Mouse (Mus musculus) lung, postnatal 0 days (tissue): ENCODE data around the gene Entpd6. TPM values are rescaled to one million over a fixed set of nuclear protein-coding genes. Genes with fewer than 3 reads are reported as not detected.

Experiments used
- ATAC-seq: fragments of 200-750 bp; cut with Nextera tagmentation; 2 replicates; pipeline ENCODE4 v1.8.0; 2017; ENCODE audit warnings: moderate library complexity
- DNase-seq: peaks from one replicate; pipeline ENCODE4 v3.0.0-alpha.2; 2016; ENCODE audit warnings: low spot score
- H3K27ac ChIP-seq: fragments of 300-500 bp; sonication (generic); 2 replicates; pipeline ENCODE4 v1.5.1; 2014; ENCODE audit warnings: antibody characterized with exemption, mild to moderate bottlenecking, low read length, mixed read lengths
- H3K27me3 ChIP-seq: fragments of 300-500 bp; sonication (generic); replicated peaks from 2 replicates; pipeline ENCODE4 v1.6.1; 2014; ENCODE audit warnings: low read length, mixed read lengths; ENCODE audit not compliant: insufficient read depth
- H3K36me3 ChIP-seq: fragments of 300-500 bp; sonication (generic); 2 replicates; pipeline ENCODE4 v1.6.1; 2014; ENCODE audit warnings: low read length, mixed read lengths; ENCODE audit not compliant: insufficient read depth
- H3K4me1 ChIP-seq: fragments of 300-500 bp; sonication (generic); 2 replicates; pipeline ENCODE4 v1.6.1; 2014; ENCODE audit warnings: antibody characterized with exemption, low read depth, low read length, mixed read lengths; ENCODE audit not compliant: insufficient read depth
- H3K4me2 ChIP-seq: fragments of 300-500 bp; sonication (generic); replicated peaks from 2 replicates; pipeline ENCODE4 v1.6.1; 2014; ENCODE audit warnings: low read depth, mild to moderate bottlenecking, low read length, moderate library complexity, mixed read lengths
- H3K4me3 ChIP-seq: fragments of 300-500 bp; sonication (generic); 2 replicates; pipeline ENCODE4 v1.5.1; 2014; ENCODE audit warnings: low read depth, low read length
- H3K9ac ChIP-seq: fragments of 300-500 bp; sonication (generic); replicated peaks from 2 replicates; pipeline ENCODE4 v1.6.1; 2014; ENCODE audit warnings: low read depth, mild to moderate bottlenecking
- H3K9me3 ChIP-seq: fragments of 300-500 bp; sonication (generic); 2 replicates; pipeline ENCODE4 v1.6.1; 2016; ENCODE audit warnings: low read length, mixed read lengths
- CTCF ChIP-seq: IDR thresholded peaks from 2 replicates; pipeline ENCODE4 v1.5.1; 2016; ENCODE audit warnings: antibody characterized with exemption, mild to moderate bottlenecking
- EP300 ChIP-seq: IDR thresholded peaks from 2 replicates; pipeline ENCODE4 v1.6.1; 2016; ENCODE audit warnings: antibody characterized with exemption, mild to moderate bottlenecking, control low read depth
- WGBS: fragments of 180-500 bp; shearing (Covaris S2); extraction: QIAGEN DNeasy Blood & Tissue Kit; methylation state at CpG from one replicate; pipeline ENCODE4 v1.1.7; 2014; 5-methylcytosine and 5-hydroxymethylcytosine counted together
- polyA plus RNA-seq: library from polyadenylated mRNA; unstranded; fragments of >200 nt; fragmentation: Nextera tagmentation; extraction: Ambion mirVana; gene quantifications from 2 replicates; pipeline ENCODE4 v1.2.1, GENCODE M21; 2015

The Entpd6 gene
- polyA plus RNA-seq, 1 experiment from 2014 or later: 10.1 TPM

DNA sequence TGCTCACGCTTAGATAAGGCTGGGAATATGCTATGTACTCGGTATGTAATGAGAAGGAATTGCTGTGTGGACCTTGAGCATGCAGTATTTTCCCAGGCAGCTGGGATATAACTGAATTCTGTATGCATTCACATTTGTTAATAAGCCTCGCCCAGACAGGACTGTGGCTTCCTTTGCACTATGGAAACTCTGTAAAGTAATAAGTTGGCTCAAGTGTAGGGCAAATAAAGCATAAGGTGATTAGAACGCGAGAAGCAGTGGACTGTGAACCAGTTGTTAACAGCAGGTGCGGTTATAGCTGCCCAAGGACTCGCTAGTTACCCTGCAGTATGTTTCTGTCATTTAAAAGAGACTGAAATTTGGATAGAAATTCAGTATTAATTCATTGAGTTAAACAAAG is 49.2 kb downstream of the Entpd6 start:
- no peak overlapping the region for H3K4me3 ChIP-seq
- no peak for ATAC-seq
- no peak overlapping the region for H3K4me2 ChIP-seq
- TF ChIP-seq CTCF: no peak
- no peak for TF ChIP-seq EP300
- 0 out of 2 replicates have a peak, but pooled peaks cover 9% of the 10 kb centered on the region for H3K36me3 ChIP-seq
- no peaks in the 10 kb centered on the region for H3K9me3 ChIP-seq
- no peaks in the 10 kb centered on the region for H3K4me1 ChIP-seq
- WGBS: 66% methylated on average over 7 of the region's 7 CpGs
- no peak for DNase-seq
- no peak overlapping the region for H3K9ac ChIP-seq
- H3K27me3 ChIP-seq: no peaks in the 10 kb centered on the region
- no peak overlapping the region for H3K27ac ChIP-seq

DNA sequence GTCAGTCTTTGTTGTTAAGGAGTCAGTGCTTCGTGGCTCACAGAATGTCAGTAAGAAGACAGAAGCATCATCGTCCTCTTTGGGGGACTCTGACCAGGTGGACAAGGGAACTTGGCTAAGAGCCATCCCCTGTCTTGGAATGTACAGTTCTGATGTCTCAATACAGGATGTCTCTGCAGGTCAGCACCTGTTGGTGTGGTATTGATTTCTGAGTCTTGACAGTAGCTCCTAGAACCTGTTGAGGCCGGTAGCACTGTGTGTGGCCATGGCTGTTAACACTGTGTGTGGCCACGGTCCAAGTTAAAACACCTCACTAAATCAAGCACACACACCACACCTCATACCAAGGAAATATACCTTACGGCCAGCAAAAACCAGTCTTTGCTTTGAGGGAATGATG is 51.8 kb downstream of the Entpd6 start:
- H3K4me3 ChIP-seq: no peak overlapping the region
- ATAC-seq (0 out of 2 replicates have a peak, but pooled peaks have one; percentile 11), DNase-seq (no peak)
- WGBS: 81% methylated on average over 5 of the region's 5 CpGs
- H3K9ac ChIP-seq: no peak overlapping the region
- no peaks in the 10 kb centered on the region for H3K4me1 ChIP-seq
- no peaks in the 10 kb centered on the region for H3K27me3 ChIP-seq
- H3K27ac ChIP-seq: no peak overlapping the region
- H3K36me3 ChIP-seq: peaks cover 9% of the 10 kb centered on the region; the same call in 1 of the 2 replicates
- H3K4me2 ChIP-seq: no peak overlapping the region
- TF ChIP-seq CTCF (no peak), EP300 (no peak)
- H3K9me3 ChIP-seq: no peaks in the 10 kb centered on the region

- no peak overlapping the region for H3K4me3 ChIP-seq
- H3K9ac ChIP-seq: no peak overlapping the region
- H3K27ac ChIP-seq: no peak overlapping the region
- H3K4me1 ChIP-seq: no peaks in the 10 kb centered on the region
- 100% methylated on average over 1 of the region's 1 CpGs for WGBS
- ATAC-seq (no peak), DNase-seq (peak; percentile 35)
- TF ChIP-seq CTCF (peak; percentile 62), EP300 (no peak)
- no peaks in the 10 kb centered on the region for H3K27me3 ChIP-seq
- H3K9me3 ChIP-seq: no peaks in the 10 kb centered on the region
- no peak overlapping the region for H3K4me2 ChIP-seq
- H3K36me3 ChIP-seq: peaks cover 9% of the 10 kb centered on the region; the same call in 1 of the 2 replicates
Measured at GRCm38 (mm10) chr2:150803035-150803434, 54.2 kb downstream of the Entpd6 start.

- peaks cover 40% of the 10 kb centered on the region for H3K36me3 ChIP-seq
- H3K4me1 ChIP-seq: no peaks in the 10 kb centered on the region
- no peaks in the 10 kb centered on the region for H3K9me3 ChIP-seq
- WGBS: 85% methylated on average over 6 of the region's 6 CpGs
- H3K27ac ChIP-seq: no peak overlapping the region
- TF ChIP-seq EP300: no peak
- no peak for TF ChIP-seq CTCF
- H3K27me3 ChIP-seq: no peaks in the 10 kb centered on the region
- ATAC-seq: no peak
- H3K4me3 ChIP-seq: no peak overlapping the region
- H3K9ac ChIP-seq: no peak overlapping the region
- H3K4me2 ChIP-seq: no peak overlapping the region
- no peak for DNase-seq
Measured at GRCm38 (mm10) chr2:150808381-150808780, 59.5 kb downstream of the Entpd6 start.

DNA sequence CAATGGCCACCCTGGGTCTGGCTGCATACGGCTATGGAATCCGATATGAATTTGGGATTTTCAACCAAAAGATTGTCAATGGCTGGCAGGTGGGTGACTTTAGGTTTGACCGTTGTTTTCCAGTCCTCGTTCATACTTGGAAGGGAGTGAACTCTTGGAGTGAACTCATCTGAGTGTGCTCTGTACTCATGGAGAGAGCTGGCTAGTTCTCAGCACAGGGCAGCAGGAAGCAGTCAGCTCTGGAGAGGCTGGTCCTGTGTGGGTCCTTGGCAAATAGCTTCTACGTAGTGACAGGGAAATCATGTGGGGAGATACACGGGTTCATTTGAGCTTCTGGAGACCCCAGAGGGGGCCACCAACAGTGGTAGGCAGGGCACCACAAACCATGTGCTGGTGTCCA is 60.0 kb downstream of the Entpd6 start:
- Histone ChIP-seq H3K36me3 (peaks cover 44% of the 10 kb centered on the region), H3K27ac (no peak overlapping the region), H3K9me3 (no peaks in the 10 kb centered on the region), H3K4me3 (no peak overlapping the region), H3K4me1 (no peaks in the 10 kb centered on the region), H3K4me2 (no peak overlapping the region), H3K9ac (no peak overlapping the region), H3K27me3 (no peaks in the 10 kb centered on the region)
- DNase-seq (no peak), ATAC-seq (no peak)
- TF ChIP-seq EP300 (no peak), CTCF (no peak)
- 94% methylated on average over 6 of the region's 6 CpGs for WGBS

DNA sequence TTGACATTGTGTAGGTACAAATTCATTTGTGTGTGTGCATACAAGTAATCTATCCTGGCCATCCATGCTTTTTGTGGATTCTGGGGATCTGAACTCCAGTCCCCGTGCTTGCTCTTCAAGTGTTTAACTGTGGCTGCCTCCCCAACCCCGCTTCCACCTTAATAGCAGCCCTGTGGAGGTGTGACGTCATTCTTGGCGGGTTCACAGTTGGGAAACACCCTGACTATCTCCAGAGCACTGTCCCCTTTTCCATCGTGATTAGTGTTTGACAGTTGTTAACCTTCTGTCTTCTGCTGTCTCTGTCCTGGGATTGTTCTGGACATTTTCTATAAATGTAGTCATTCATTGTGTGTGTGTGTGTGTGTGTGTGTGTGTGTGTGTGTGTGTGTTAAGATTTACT is 61.8 kb downstream of the Entpd6 start:
- Histone ChIP-seq H3K4me2 (no peak overlapping the region), H3K9me3 (no peaks in the 10 kb centered on the region), H3K27me3 (no peaks in the 10 kb centered on the region), H3K27ac (no peak overlapping the region), H3K9ac (no peak overlapping the region), H3K4me3 (no peak overlapping the region), H3K4me1 (no peaks in the 10 kb centered on the region), H3K36me3 (peaks cover 57% of the 10 kb centered on the region; the same call in 1 of the 2 replicates)
- TF ChIP-seq CTCF (no peak), EP300 (no peak)
- no peak for ATAC-seq
- WGBS: 73% methylated on average over 5 of the region's 5 CpGs
- DNase-seq: no peak

- no peak overlapping the region for H3K27ac ChIP-seq
- WGBS: 92% methylated on average over 6 of the region's 6 CpGs
- no peak overlapping the region for H3K9ac ChIP-seq
- peaks cover 71% of the 10 kb centered on the region for H3K36me3 ChIP-seq
- DNase-seq: no peak
- no peak for TF ChIP-seq CTCF
- TF ChIP-seq EP300: no peak
- no peak for ATAC-seq
- no peaks in the 10 kb centered on the region for H3K4me1 ChIP-seq
- H3K9me3 ChIP-seq: no peaks in the 10 kb centered on the region
- H3K4me3 ChIP-seq: no peak overlapping the region
- H3K27me3 ChIP-seq: no peaks in the 10 kb centered on the region
- no peak overlapping the region for H3K4me2 ChIP-seq
Measured at GRCm38 (mm10) chr2:150812816-150813215, 64.0 kb downstream of the Entpd6 start.
